Mouse (Mus musculus): Measurements from ENCODE around the gene Cntnap2. TPM values are rescaled to one million over a fixed set of nuclear protein-coding genes. Genes with fewer than 3 reads are reported as not detected.

Cntnap2 gene
- total RNA-seq, 1 experiment from 2014 or later: not detected

DNA sequence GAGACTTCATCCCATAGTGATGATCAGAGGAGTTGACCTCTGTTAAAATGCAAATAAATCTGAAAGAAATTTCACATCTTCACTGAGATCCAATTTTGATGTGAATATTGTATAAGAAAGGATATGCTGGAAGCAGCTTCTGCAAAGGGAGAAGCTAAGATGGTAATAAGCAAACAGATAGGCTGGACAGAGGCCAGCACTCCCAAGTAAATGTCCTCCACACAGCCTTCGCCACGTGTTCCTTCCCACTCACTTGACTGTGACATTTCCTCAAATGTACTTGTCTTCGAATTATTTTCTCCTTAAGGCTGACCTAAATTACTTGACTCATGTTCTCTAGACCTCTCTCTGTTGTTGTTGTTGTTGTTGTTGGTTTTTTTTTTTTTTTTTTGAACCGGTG, 981.5 kb downstream of the Cntnap2 start:
- no peak for ATAC-seq (replicated peaks; ENCODE audit: insufficient number of reproducible peaks, low FRiP score, low TSS enrichment, poor library complexity, severe bottlenecking)

- no peak for ATAC-seq (replicated peaks; ENCODE audit: insufficient number of reproducible peaks, low FRiP score, low TSS enrichment, poor library complexity, severe bottlenecking)
These were observed 1021.1 kb downstream of the Cntnap2 start for GRCm38 (mm10) chr6:46080236-46080635.

GRCm38 (mm10) chr6:46081432-46081831, 1022.3 kb downstream of the Cntnap2 start:
- no peak for ATAC-seq (replicated peaks; ENCODE audit: insufficient number of reproducible peaks, low FRiP score, low TSS enrichment, poor library complexity, severe bottlenecking)

DNA sequence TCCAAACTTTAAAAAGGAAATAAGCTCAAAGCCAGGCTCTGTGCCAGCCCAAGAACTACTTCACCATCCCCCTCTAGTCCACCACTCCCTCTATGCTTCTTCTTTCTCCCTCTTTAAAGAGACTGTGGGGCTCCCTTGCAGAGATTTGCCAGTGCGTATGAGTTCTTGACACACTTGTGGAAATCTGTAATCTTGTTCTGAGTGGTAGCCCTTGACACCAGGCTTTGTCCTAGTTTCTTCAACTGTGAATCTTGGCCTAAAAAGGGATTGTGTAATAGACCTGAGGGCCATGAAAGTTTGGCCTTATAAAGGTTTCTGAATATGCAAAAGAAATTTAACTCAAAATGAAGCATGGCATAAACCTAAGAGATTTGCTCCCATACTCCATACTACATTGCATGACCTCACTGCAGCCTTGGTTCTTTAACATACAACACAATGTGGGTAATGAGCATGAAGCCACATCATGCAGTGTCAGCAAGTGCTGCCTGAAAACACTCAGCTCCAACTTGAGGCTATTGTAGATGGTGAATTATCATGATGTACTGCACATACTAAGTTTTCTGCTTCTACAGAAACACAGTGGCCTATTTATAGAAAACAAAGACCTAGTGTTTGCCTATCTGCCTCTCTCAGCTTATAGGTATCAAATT, 1084.2 kb downstream of the Cntnap2 start:
- no peak for ATAC-seq (replicated peaks; ENCODE audit: insufficient number of reproducible peaks, low FRiP score, low TSS enrichment, poor library complexity, severe bottlenecking)

DNA sequence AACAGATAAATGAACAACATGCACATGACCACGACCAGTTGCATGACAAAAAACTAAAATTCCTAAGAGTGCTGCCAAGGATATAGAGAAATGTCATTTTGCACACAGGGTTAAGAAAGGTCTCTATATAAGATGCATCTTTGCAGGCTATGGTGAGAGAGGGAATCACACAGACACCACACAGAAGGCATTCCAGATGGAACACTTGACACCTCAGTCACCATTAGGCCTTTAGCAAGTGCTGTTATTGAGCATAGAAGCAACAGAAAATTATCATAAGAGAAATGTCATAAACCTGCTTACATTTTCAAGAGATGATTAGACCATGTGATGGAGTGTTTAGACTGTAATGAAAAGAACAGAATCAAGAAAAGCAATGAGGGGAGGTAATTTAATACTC, 1107.7 kb downstream of the Cntnap2 start:
- ATAC-seq (replicated peaks; ENCODE audit: insufficient number of reproducible peaks, low FRiP score, low TSS enrichment, poor library complexity, severe bottlenecking): no peak

DNA sequence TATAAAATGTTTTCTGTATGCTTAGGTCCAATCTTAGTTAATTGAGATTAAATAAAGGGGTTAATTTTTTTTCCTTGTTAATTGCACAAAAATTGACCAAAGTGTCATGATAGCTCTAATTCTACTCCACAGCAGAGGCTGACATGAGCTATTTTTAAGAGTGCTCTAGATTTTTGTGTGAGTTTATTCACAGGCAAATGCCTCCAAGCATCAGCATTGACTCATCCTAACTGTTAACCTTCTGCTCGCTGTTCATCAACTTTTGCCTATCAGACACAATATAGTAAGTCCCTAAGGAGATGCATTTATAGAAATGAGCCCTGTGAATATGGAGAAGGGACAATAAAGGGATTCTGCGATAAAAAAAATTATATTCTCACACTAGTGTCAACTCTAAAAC, 1138.1 kb downstream of the Cntnap2 start:
- ATAC-seq (replicated peaks; ENCODE audit: insufficient number of reproducible peaks, low FRiP score, low TSS enrichment, poor library complexity, severe bottlenecking): no peak

DNA sequence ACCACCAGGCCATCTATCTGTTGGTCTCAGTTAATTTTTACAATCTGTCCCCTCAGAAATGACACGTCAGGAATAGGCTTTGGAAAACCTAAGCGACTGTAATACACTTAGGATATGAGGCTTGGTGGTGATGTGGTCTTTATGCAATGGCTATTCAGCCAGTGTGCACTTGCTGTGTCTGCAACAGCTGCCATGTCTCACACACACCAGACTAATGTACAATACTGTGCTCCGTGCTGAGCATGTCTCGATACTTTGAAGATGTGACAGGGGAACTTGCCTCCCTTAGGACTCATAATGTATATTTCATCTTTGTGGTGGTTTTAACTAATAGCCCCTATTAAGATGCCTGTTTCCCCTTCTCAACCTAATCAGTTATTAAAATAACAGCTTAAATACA, 1142.7 kb downstream of the Cntnap2 start:
- no peak for ATAC-seq (replicated peaks; ENCODE audit: insufficient number of reproducible peaks, low FRiP score, low TSS enrichment, poor library complexity, severe bottlenecking)

DNA sequence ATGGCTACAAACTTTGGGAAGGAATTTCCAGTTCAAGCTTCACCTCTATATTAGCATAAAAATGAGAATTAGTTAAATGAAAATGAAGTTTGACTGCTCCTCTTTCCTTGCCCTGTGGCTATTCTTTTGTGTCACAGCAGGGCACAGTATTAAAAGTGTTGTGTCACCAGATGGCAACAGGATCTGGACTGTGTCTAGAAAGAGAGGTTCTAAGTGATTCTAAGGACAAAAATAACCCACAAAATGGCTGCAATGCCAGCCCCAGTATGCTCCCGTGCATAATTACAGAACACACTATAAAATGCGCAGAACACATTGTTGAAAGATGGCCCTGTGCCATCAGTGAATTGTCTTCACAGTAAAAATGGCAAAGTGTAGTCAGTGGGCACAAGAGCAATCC, 1146.4 kb downstream of the Cntnap2 start:
- ATAC-seq (replicated peaks; ENCODE audit: insufficient number of reproducible peaks, low FRiP score, low TSS enrichment, poor library complexity, severe bottlenecking): no peak

- ATAC-seq (replicated peaks; ENCODE audit: insufficient number of reproducible peaks, low FRiP score, low TSS enrichment, poor library complexity, severe bottlenecking): no peak
These were observed 1173.7 kb downstream of the Cntnap2 start for GRCm38 (mm10) chr6:46232889-46233288.

DNA sequence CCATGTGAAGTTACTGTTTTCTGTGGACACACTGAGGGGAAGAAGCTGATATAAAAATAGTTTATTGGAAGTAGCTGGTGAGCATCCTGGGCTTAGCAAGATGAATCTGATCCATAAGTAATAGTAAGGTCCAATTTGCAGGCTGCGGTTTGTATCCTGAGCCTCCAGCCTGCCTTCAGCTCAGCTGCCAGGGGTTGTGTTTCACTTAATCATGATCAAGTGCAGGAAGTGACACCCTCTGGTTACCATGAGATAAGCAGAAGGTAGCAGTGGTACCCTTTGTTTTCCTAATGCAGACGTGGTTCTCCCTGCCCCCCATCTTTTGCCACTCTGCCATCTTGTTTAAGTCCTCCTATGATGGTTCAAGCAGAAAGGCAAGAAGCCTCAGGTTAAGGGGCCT, 1181.2 kb downstream of the Cntnap2 start:
- ATAC-seq (replicated peaks; ENCODE audit: insufficient number of reproducible peaks, low FRiP score, low TSS enrichment, poor library complexity, severe bottlenecking): no peak

GRCm38 (mm10) chr6:46263171-46263570, 1204.0 kb downstream of the Cntnap2 start:
- no peak for ATAC-seq (replicated peaks; ENCODE audit: insufficient number of reproducible peaks, low FRiP score, low TSS enrichment, poor library complexity, severe bottlenecking)

DNA sequence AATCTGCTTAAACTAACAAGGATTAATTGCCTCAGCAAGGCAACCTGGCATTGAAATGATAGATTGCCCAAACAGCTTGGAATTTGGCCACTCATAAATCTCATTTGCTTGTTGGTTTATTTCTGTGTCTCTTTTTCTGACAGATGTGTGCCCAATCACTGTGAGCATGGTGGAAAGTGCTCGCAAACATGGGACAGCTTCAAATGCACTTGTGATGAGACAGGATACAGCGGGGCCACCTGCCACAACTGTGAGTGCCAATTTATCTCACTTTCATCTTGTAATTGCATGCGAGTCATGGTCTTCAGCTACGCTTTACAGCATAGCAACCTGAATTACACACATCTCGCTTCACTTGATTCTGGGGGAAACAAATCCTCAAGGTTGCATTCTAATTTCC, 1287.8 kb downstream of the Cntnap2 start:
- no peak for ATAC-seq (replicated peaks; ENCODE audit: insufficient number of reproducible peaks, low FRiP score, low TSS enrichment, poor library complexity, severe bottlenecking)

GRCm38 (mm10) chr6:46361091-46361490, 1301.9 kb downstream of the Cntnap2 start:
- no peak for ATAC-seq (replicated peaks; ENCODE audit: insufficient number of reproducible peaks, low FRiP score, low TSS enrichment, poor library complexity, severe bottlenecking)

- ATAC-seq (replicated peaks; ENCODE audit: insufficient number of reproducible peaks, low FRiP score, low TSS enrichment, poor library complexity, severe bottlenecking): no peak
These were observed 1303.0 kb downstream of the Cntnap2 start for GRCm38 (mm10) chr6:46362156-46362555.

GRCm38 (mm10) chr6:46398725-46399589, 1339.8 kb downstream of the Cntnap2 start:
- ATAC-seq (replicated peaks; ENCODE audit: insufficient number of reproducible peaks, low FRiP score, low TSS enrichment, poor library complexity, severe bottlenecking): no peak

DNA sequence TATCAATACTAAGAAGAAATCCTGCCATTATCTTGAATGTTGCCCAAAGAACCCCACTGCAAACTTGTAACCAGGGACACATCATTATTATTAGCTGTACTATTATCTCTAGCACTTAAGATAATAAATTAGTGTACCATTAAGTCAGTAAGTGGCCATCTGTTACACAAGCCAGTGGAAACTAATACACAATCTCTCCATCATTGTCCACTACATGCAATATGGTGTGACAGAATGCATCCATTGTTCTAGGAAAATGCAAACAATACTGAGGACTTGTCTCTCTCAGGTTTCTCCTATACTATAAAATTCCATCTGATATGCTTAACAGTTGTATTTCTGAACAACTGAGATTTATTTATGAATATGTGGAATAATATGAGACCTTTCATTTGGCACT, 1355.0 kb downstream of the Cntnap2 start:
- ATAC-seq (replicated peaks; ENCODE audit: insufficient number of reproducible peaks, low FRiP score, low TSS enrichment, poor library complexity, severe bottlenecking): no peak

- ATAC-seq (replicated peaks; ENCODE audit: insufficient number of reproducible peaks, low FRiP score, low TSS enrichment, poor library complexity, severe bottlenecking): no peak
These were observed 1355.4 kb downstream of the Cntnap2 start for GRCm38 (mm10) chr6:46414562-46414961.

DNA sequence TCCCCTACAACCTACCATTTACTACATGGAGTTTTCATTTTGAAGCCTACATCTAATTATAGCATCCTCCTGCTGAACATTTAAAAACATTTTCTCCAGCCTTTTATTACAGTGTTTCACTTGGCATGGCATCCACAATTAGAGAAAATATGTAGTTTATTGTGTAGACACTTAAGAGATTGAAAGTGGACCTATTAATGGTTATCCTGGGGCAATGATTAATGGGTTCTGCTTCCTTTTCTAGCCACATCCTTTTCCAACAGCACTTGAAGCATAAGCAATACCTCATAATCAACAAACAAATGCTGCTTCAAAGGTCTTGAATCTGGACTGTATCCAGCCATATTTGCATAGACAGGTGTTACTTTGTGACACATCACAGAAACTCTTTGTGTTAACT, 1360.7 kb downstream of the Cntnap2 start:
- no peak for ATAC-seq (replicated peaks; ENCODE audit: insufficient number of reproducible peaks, low FRiP score, low TSS enrichment, poor library complexity, severe bottlenecking)

GRCm38 (mm10) chr6:46420349-46420748, 1361.2 kb downstream of the Cntnap2 start:
- ATAC-seq (replicated peaks; ENCODE audit: insufficient number of reproducible peaks, low FRiP score, low TSS enrichment, poor library complexity, severe bottlenecking): no peak

GRCm38 (mm10) chr6:46428231-46428630, 1369.1 kb downstream of the Cntnap2 start:
- no peak for ATAC-seq (replicated peaks; ENCODE audit: insufficient number of reproducible peaks, low FRiP score, low TSS enrichment, poor library complexity, severe bottlenecking)

Measured in monocyte, adult 5-6 weeks (primary cell).